Mouse (Mus musculus): ENCODE data around the gene AC170998.1. TPM values are rescaled to one million over a fixed set of nuclear protein-coding genes. Genes with fewer than 3 reads are reported as not detected.

AC170998.1 gene
- 1 to 10 TPM in 1 of 2 experiments, under 1 TPM in 1; 0.81 to 1.4 TPM for total RNA-seq (2021)
- long read RNA-seq, experiment 1, result 0 reads
- long read RNA-seq, experiment 2, result 0 reads

GRCm38 (mm10) chr17:28725783-28726182, at the start of gene AC170998.1:
TSS of gene AC170998.1 (plus strand) at chr17:28726083.
- no peak for DNase-seq (ENCODE audit: low spot score in 2 of 2)

DNA sequence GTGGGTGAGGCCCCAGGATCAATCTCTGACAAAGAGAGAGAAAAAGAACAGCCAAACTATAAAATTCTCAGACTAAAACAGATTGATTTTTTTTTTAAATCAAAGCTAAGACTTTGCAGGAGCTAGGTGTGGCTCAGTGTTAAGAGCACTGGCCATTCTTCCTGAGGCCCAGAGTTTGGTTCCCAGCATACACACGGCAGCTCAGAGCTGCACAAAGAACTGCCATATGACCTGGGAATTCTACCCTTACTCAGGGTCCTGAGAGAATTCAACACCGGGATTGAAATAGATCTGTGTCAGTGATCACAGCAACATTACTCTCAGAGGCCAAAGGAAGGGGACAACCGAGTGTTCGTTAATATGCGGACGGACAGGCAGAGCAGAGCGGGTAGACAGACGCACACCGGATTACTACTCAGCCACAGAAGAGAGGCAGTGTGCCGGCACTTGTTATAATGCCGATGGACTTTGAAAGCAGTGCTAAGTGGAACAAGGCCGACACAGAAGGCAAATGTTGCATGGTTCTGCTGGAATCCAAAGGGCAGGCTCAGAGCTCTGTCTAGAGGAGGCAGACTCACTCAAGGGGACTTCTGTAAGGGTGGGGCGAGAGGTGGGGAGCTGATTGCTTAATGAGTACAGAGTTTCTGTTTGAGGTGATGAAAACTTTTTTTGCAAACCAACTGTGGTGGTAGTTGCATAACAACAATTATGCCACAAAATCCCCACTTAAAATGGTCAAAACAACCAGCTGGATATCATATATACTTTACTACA, 43.4 kb upstream of the AC170998.1 start:
- no peak for DNase-seq (ENCODE audit: low spot score in 2 of 2)

DNA sequence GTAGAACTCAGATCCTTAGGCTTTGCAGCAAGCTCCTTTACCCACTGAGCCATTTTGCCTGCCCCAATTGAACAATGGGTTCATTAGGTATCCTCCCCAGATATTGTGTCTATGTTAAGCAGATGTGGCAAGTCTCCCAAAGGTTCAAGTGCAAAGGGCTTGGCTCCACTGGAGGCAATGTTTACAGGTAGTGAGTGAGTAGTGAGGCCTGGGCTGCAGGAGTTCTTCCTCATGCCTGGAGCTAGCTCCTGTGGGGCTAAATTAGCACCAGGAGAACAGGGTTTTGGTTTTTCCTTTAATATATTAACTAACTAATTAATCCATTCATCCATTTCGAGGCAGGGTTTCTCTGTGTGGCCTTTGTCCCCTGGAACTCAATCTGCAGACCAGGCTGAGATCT, 42.3 kb upstream of the AC170998.1 start:
- no peak for DNase-seq (ENCODE audit: low spot score in 2 of 2)

- no peak for DNase-seq (ENCODE audit: low spot score in 2 of 2)
Measured at GRCm38 (mm10) chr17:28684631-28685030, 41.3 kb upstream of the AC170998.1 start.

GRCm38 (mm10) chr17:28687354-28687753, 38.5 kb upstream of the AC170998.1 start:
- no peak for DNase-seq (ENCODE audit: low spot score in 2 of 2)

- peak; percentile 16 to 22 for DNase-seq (ENCODE audit: low spot score in 2 of 2)
Measured at GRCm38 (mm10) chr17:28689586-28690283, 36.1 kb upstream of the AC170998.1 start, which contains the start of gene Slc26a8. TSS of gene Slc26a8 (minus strand) at chr17:28690233.

GRCm38 (mm10) chr17:28690776-28691686, 34.9 kb upstream of the AC170998.1 start, which contains the start of gene Mapk14:
TSS of gene Mapk14 (plus strand) at chr17:28691329.
- DNase-seq (ENCODE audit: low spot score in 2 of 2), result peak; percentile 98 to 100

DNA sequence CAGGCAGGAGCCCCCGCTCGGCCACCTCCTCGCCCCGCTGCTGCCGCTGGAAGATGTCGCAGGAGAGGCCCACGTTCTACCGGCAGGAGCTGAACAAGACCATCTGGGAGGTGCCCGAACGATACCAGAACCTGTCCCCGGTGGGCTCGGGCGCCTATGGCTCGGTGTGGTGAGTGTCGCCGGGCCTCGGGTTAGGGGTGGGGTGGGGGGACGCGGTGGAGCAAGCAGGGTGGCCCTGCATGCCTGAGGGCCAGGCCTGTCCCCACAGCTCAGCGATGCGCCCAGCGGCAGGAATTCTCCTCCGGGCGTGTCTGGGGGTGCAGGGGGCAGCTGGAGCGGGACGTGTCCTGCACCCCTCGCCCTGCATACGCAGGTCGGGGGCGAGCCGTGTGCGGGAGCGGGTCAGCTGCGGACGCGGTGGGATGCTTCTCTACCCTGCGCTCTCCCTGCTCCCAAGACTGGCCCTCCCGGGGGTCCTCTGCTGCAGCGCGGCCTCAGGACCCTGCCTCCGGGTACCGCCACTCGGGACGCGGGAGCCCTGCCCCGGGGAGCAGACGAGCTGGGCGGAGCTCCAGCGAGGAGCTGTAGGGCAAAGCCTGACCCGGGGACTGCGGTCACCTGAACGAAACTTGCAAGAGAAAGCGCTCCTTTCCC, 34.1 kb upstream of the AC170998.1 start:
- DNase-seq (ENCODE audit: low spot score in 2 of 2), result peak; percentile 32 to 64

GRCm38 (mm10) chr17:28692341-28692710, 33.6 kb upstream of the AC170998.1 start:
- peak in 1 of 2 experiments; percentile 25 for DNase-seq (ENCODE audit: low spot score in 2 of 2)

DNA sequence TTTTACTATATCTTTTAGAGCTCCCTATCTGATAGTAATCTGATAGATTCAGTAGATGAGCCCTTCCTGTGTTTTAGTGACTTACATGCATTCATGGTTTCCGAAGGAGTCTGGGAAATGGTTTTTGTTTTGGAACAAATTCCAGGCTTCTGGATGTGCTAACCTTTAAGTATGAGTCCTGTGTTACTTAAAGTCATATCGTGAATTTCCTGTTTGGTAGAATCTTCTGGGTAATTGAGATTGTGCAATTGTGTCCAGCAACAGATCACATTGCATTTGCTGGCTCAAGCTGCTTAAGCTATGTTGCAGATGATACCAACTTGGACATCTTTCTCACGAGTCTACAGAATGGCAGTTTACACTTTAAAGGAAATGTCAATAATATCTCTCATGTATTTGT, 32.8 kb upstream of the AC170998.1 start:
- DNase-seq (ENCODE audit: low spot score in 2 of 2), result no peak

DNA sequence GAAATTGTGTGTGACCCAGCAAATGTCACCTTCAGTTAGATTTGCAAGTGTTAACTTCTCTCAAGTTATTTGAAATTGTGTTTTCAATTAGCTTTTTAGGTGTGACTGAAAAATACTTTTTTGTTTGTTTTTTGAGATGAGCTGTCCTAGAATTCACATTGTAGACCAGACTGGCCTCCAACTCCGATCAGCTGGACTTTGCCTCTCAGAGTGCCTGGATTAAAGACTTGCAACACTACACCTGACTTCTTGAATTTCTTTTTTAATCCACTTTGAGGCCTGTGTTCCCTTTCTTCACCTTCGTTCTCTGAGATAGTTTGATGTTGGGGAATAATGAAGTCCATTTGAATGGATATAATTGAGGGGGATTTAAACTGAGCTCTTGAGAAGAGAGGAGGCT, 31.8 kb upstream of the AC170998.1 start:
- DNase-seq (ENCODE audit: low spot score in 2 of 2), result no peak

DNA sequence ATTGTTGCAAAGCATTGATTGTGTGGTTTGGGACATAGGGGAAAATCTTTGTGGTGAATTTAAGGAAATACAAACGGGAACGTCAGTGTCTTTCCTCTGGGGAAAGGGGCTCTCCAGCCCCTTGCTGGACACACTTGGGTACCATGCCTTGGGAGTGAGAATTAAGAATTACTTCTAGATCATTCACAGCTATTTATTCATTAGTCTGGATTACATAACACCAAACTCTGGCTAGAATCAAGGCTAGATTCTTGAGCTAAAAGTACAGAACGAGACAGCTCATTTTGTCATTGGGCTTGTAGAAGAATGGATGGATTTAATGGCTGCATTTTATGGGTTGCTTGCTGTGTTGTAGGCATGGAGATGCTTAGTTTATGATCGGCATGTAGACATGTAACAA, 31.1 kb upstream of the AC170998.1 start:
- DNase-seq (ENCODE audit: low spot score in 2 of 2), result no peak

DNA sequence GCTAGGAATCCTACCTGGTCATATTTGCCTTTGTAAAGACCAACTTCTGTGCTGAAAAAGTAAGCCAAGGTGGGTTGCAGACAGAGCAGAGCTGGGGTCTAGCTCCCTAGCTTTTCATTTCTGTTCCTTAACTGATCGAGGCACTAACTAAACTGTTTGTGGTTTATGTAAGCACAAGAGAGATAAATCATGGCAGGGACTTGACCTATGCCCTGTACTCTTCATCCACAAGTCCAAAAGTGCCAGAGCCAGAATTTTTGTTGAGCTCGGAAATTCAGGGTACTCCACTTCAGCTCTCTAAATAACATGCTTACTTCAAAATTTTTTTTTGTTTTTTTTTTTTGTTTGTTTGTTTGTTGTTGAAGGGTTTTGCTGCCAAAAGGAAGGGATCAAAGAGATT, 29.2 kb upstream of the AC170998.1 start:
- DNase-seq (ENCODE audit: low spot score in 2 of 2), result no peak

DNA sequence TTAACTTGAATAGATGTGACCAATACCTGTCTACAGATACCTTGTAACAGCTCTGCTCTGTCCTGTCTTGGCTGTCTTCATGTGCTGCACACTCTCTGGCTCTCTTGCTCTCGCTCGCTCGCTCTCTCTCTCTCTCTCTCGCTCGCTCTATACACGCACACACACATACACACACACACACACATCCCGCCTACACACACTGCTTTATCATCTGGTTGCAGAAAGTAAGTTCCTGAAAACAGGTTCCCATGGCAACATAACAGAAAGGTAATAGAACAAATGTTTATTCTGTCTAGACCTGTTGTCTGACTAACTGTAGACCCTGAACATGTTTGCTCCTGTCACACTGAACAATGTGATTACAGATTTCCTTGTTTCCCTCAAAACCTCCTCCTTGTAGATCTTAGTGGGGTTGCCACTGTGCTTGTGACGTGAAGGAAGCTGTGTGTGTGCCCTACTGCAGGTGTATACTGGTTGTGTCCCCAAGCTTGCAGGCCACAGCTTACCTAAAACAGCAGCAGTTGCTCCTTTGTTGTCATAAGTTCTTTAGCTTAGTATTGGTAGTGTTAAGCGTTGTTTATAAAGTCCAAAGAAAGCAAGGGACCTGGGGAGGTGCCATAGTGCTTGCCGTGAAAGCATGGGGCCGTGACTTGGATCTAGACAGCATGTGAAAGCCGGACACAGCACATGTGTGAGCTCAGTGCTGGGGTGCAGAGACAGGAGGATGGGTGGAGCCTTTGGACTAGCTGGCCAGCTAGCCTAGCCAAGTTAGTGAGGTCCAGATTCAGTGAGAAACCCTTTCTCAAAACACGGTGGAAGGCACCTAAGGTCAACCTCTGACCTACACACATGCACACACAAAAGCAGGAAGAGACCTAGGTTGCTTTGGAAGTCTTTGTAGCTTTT, 28.3 kb upstream of the AC170998.1 start:
- no peak for DNase-seq (ENCODE audit: low spot score in 2 of 2)

- no peak for DNase-seq (ENCODE audit: low spot score in 2 of 2)
Measured at GRCm38 (mm10) chr17:28698245-28698644, 27.6 kb upstream of the AC170998.1 start.

GRCm38 (mm10) chr17:28698672-28699071, 27.2 kb upstream of the AC170998.1 start:
- DNase-seq (ENCODE audit: low spot score in 2 of 2), result no peak

GRCm38 (mm10) chr17:28699789-28700188, 26.1 kb upstream of the AC170998.1 start:
- no peak for DNase-seq (ENCODE audit: low spot score in 2 of 2)

DNA sequence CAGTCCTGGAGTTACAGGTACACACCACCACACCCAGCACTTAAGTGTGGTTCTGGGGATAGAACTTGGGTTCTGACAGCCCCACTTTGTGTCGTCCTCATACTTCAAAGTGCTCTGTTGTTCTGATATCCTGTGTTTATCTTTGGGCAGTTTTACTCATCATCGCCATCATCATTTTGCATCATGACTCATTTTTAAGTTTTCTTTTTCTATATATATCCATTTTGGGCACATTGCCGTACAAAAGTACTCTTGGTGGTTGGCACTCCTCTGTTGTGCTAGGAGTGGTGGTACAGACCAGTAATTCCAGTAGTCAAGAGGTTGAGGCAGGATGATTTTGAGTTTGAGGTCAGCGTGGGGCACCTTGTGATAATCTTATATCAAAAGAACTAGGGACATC, 24.7 kb upstream of the AC170998.1 start:
- no peak for DNase-seq (ENCODE audit: low spot score in 2 of 2)

GRCm38 (mm10) chr17:28701737-28702136, 24.1 kb upstream of the AC170998.1 start:
- no peak for DNase-seq (ENCODE audit: low spot score in 2 of 2)

- no peak for DNase-seq (ENCODE audit: low spot score in 2 of 2)
Measured at GRCm38 (mm10) chr17:28702646-28703045, 23.2 kb upstream of the AC170998.1 start.
